Mouse (Mus musculus) embryonic fibroblast, embryonic 13.5 days (primary cell): ENCODE measurements around the gene Eprs.

Source experiments
- CTCF ChIP-seq: IDR thresholded peaks from 2 replicates; pipeline ENCODE4 v1.5.1; 2011; ENCODE audit warnings: mild to moderate bottlenecking, control low read depth, low read length, moderate library complexity, borderline replicate concordance; ENCODE audit not compliant: insufficient read depth
- POLR2A ChIP-seq: IDR thresholded peaks from 2 replicates; pipeline ENCODE4 v1.6.1; 2011; ENCODE audit warnings: low read depth, mild to moderate bottlenecking, control low read depth, low read length, moderate library complexity

DNA sequence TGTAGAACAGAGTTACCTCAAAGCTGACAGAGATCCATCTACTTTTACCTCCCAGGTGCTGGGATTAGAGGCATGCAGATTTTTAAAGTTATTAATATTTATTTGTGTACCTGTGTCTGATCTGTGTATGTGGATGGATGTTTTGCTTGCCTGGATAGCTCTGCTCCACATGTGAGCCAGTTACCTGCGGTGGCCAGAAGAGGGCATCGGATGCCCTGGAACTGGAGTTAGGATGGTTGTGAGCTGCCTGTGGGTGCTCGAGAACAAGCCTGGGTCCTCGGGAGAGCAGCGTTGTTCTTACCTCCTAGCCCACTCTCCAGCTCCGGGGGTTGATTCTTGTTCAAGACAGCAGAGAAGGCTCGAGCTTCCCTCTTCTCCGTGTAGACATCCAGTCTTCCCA lies 19.4 kb upstream of the Eprs start:
- TF ChIP-seq POLR2A = no peak
- TF ChIP-seq CTCF = no peak
